Comparison of ENCODE assay signal across 9 mouse cellular contexts in the genomic region with DNA sequence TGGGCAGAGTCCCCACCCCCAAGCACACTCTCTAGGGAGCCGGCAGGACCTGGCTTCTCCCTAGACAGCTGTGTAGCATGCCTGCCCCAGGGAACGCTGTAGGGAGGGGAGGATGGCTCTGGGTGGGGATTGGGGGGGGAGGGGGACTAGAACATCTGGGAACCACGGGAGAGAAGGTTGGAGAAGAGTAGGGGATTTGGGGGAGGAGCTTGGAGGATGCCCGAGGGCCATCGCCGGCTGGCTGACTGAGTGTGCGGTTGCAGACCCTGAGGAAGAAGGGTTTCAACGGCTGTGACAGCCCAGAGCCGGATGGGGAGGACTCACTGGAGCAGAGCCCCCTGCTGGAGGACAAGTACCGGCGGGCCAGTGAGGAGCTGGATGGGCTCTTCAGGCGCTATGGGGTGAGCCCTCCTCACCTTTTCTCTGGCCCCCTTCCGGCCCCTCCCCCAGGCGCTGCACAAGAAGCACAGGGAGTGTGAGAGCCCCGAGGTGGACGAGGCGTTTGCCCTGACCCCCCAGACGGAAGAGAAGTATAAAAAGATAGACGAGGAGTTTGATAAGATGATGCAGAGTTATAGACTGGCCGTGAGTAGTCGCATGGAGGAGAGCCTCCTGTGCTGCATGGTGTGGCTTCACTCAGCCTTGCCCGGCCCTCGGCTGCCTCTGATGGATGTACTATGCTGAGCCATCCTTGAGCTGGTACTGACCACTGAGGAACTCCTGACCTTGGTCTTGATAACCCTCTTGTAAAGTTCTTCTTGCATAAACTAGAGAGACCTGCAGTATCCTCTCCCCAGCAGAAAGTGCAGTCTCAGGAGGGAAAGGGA. TPM values are rescaled to one million over a fixed set of nuclear protein-coding genes. Genes with fewer than 3 reads are reported as not detected.
DNase-seq lines count a peak whose midpoint lies in the region; ATAC-seq and TF ChIP-seq lines count a peak whose summit lies in the region.
"Had no signal": no experiment of that assay in that cellular context is flagged by ENCODE, and none has a peak within 500 bp of the region (broad histone marks: within the 10 kb centered on the region; RNA-seq: fewer than 3 reads in every experiment).

No protein-coding gene starts in this region.

- 22% methylated on average over 23 of the region's 23 CpGs for WGBS in heart, postnatal 0 days
- WGBS in liver, adult 2 months = 68% methylated on average over 23 of the region's 23 CpGs

- H3K27ac ChIP-seq in heart, postnatal 0 days (ENCODE audit: low read depth) = peak overlapping the region; percentile 2; the same call in 1 of the 2 replicates
- H3K27ac ChIP-seq in liver, adult 2 months (replicated peaks; ENCODE audit: insufficient read depth, low read depth, low read length) = no peak overlapping the region

- H3K36me3 ChIP-seq in heart, postnatal 0 days (replicated peaks; ENCODE audit: control insufficient read depth, insufficient read depth, low read length) = peaks cover 76% of the 10 kb centered on the region
- H3K36me3 ChIP-seq in liver, adult 2 months (ENCODE audit: control insufficient read depth, insufficient read depth, low read length) = peaks cover 55% of the 10 kb centered on the region

- H3K4me3 ChIP-seq in heart, postnatal 0 days (ENCODE audit: low read depth, low read length) = no peak overlapping the region
- no peak overlapping the region for H3K4me3 ChIP-seq in liver, adult 2 months (ENCODE audit: insufficient read depth, low read depth, low read length)
- H3K4me3 ChIP-seq: erythroblast, embryonic 14.5 days had no signal

- no peaks in the 10 kb centered on the region for H3K27me3 ChIP-seq in heart, postnatal 0 days (ENCODE audit: control insufficient read depth, insufficient read depth, low read length)
- no peaks in the 10 kb centered on the region for H3K27me3 ChIP-seq in liver, adult 2 months (ENCODE audit: control insufficient read depth, insufficient read depth, low read length)

- no peaks in the 10 kb centered on the region for H3K9me3 ChIP-seq in heart, postnatal 0 days (replicated peaks; ENCODE audit: control insufficient read depth, low read length)

- DNase-seq in right cerebral cortex, adult 18-20 months = peak; percentile 32
- DNase-seq in right cerebral cortex, postnatal 36 days (ENCODE audit: low spot score in 2 of 2) = no peak
- no peak for DNase-seq in heart, postnatal 0 days (ENCODE audit: low spot score)
- DNase-seq in liver, adult 2 months (ENCODE audit: extremely low read depth, low read depth, low spot score) = no peak
- DNase-seq in naive thymus-derived CD4-positive, alpha-beta T cell, adult 2 months (ENCODE audit: low read depth) = peak; percentile 61
- DNase-seq in c-Kit-positive CD71-positive TER-119-positive erythroid progenitor cells, embryonic 14.5 days (ENCODE audit: low spot score) = no peak

- TF ChIP-seq EP300 in heart, postnatal 0 days (IDR thresholded peaks at IDR 0.05; ENCODE audit: low read depth) = no peak

- TF ChIP-seq CTCF in heart, postnatal 0 days (IDR thresholded peaks at IDR 0.05; ENCODE audit: low read depth) = peak; percentile 65
- peak; percentile 67 for TF ChIP-seq CTCF in liver, adult 2 months (IDR thresholded peaks at IDR 0.05; ENCODE audit: low read depth, low read length)

- H3K79me2 ChIP-seq in liver, adult 2 months (ENCODE audit: control insufficient read depth, insufficient read depth, low read length) = peaks cover 34% of the 10 kb centered on the region; the same call in 1 of the 2 replicates

- H3K9ac ChIP-seq in heart, postnatal 0 days (replicated peaks; ENCODE audit: low read depth, low read length) = no peak overlapping the region
- no peak overlapping the region for H3K9ac ChIP-seq in liver, adult 2 months (ENCODE audit: low read depth, low read length)

- no peak for TF ChIP-seq POLR2A in liver, adult 2 months (IDR thresholded peaks at IDR 0.05; ENCODE audit: extremely low read depth, insufficient read depth, low read length)

- peak; percentile 78 for ATAC-seq in common myeloid progenitor, adult 5-6 weeks (replicated peaks; ENCODE audit: low read depth, poor library complexity, severe bottlenecking)
- peak; percentile 70 for ATAC-seq in heart, postnatal 0 days (ENCODE audit: insufficient read depth, low read depth)
- no peak for ATAC-seq in inflammation-experienced regulatory T-cells, adult 6 months

- H3K4me2 ChIP-seq in heart, postnatal 0 days (ENCODE audit: low read depth, low read length) = no peak overlapping the region

- peaks cover 12% of the 10 kb centered on the region for H3K4me1 ChIP-seq in heart, postnatal 0 days (ENCODE audit: control insufficient read depth, insufficient read depth)
- H3K4me1 ChIP-seq in liver, adult 2 months (ENCODE audit: control insufficient read depth, insufficient read depth, low read length) = no peaks in the 10 kb centered on the region

RNA-seq across cellular contexts. Expression of a gene that starts 15.8 kb away (rescaled TPM):
- 32.2 and 46.4 TPM in 2 replicates for total RNA-seq in common myeloid progenitor, adult 5-6 weeks (2017)
- 70.8 and 75.8 TPM in 2 replicates for total RNA-seq in heart, postnatal 0 days (2014; rRNA removed; ENCODE audit: low replicate concordance)
- polyA plus RNA-seq in heart, postnatal 0 days (2015; fragmentation: Nextera tagmentation; extraction: Ambion mirVana) = 30.0 and 30.8 TPM in 2 replicates
- total RNA-seq in liver, adult 2 months (2014; rRNA removed) = 3.7 and 6.2 TPM in 2 replicates
- 17.7 and 22.2 TPM in 2 replicates for polyA plus RNA-seq in liver, adult 2 months (2012; rRNA removed)
- polyA plus RNA-seq in inflammation-experienced regulatory T-cells, adult 6 months (2017; shearing (Covaris generic)) = 10 to 100 TPM; 16.6 to 32.0 (median 27.7) TPM

Comparison
In these comparisons a context has a peak if more than half of its experiments do, and no peak if none do; other contexts are left out.
1. DNase-seq: peak in right cerebral cortex, adult 18-20 months (single experiment) and naive thymus-derived CD4-positive, alpha-beta T cell, adult 2 months (single experiment); none in right cerebral cortex, postnatal 36 days (0 of 2), heart, postnatal 0 days (single experiment), liver, adult 2 months (single experiment) and c-Kit-positive CD71-positive TER-119-positive erythroid progenitor cells, embryonic 14.5 days (single experiment).